Mouse (Mus musculus) embryonic facial prominence, embryonic 14.5 days (tissue): ENCODE measurements around the gene Polr3h. TPM values are rescaled to one million over a fixed set of nuclear protein-coding genes. Genes with fewer than 3 reads are reported as not detected.

Experiments used
- ATAC-seq: fragments of 200-750 bp; cut with Nextera tagmentation; 2 replicates; pipeline ENCODE4 v1.8.0; 2017; ENCODE audit warnings: low read depth, moderate number of reproducible peaks, moderate TSS enrichment
- DNase-seq: peaks from one replicate; pipeline ENCODE4 v3.0.0-alpha.2; 2015; ENCODE audit warnings: low spot score
- H3K27ac ChIP-seq: fragments of 300-500 bp; sonication (generic); replicated peaks from 2 replicates; pipeline ENCODE4 v1.5.1; 2014; ENCODE audit warnings: low read depth, mild to moderate bottlenecking, low read length, moderate library complexity
- H3K27me3 ChIP-seq: fragments of 300-500 bp; sonication (generic); replicated peaks from 2 replicates; pipeline ENCODE4 v1.6.1; 2014; ENCODE audit warnings: low read length; ENCODE audit not compliant: control insufficient read depth, insufficient read depth
- H3K36me3 ChIP-seq: fragments of 300-500 bp; sonication (generic); 2 replicates; pipeline ENCODE4 v1.6.1; 2014; ENCODE audit warnings: low read length, mixed read lengths; ENCODE audit not compliant: control insufficient read depth, insufficient read depth
- H3K4me1 ChIP-seq: fragments of 300-500 bp; sonication (generic); 2 replicates; pipeline ENCODE4 v1.6.1; 2014; ENCODE audit warnings: antibody characterized with exemption, low read length; ENCODE audit not compliant: control insufficient read depth, insufficient read depth
- H3K4me2 ChIP-seq: fragments of 300-500 bp; sonication (generic); 2 replicates; pipeline ENCODE4 v1.6.1; 2014; ENCODE audit warnings: low read depth, mild to moderate bottlenecking, low read length, moderate library complexity, mixed read lengths
- H3K4me3 ChIP-seq: fragments of 300-500 bp; sonication (generic); 2 replicates; pipeline ENCODE4 v1.5.1; 2014; ENCODE audit warnings: low read depth, mild to moderate bottlenecking, low read length
- H3K9ac ChIP-seq: fragments of 300-500 bp; sonication (generic); 2 replicates; pipeline ENCODE4 v1.6.1; 2014; ENCODE audit warnings: low read depth, mild to moderate bottlenecking, low read length, moderate library complexity, mixed read lengths
- H3K9me3 ChIP-seq: fragments of 300-500 bp; sonication (generic); 2 replicates; pipeline ENCODE4 v1.6.1; 2016; ENCODE audit warnings: low read length; ENCODE audit not compliant: control insufficient read depth
- WGBS: fragments of 180-500 bp; shearing (Covaris S2); extraction: QIAGEN DNeasy Blood & Tissue Kit; methylation state at CpG from one replicate; pipeline ENCODE4 v1.1.7; 2014; 5-methylcytosine and 5-hydroxymethylcytosine counted together
- polyA plus RNA-seq: library from polyadenylated mRNA; unstranded; fragments of >200 nt; fragmentation: Nextera tagmentation; extraction: Ambion mirVana; gene quantifications from 2 replicates; pipeline ENCODE4 v1.2.1, GENCODE M21; 2014

Polr3h gene
- polyA plus RNA-seq, 1 experiment from 2014 or later: 70.4 TPM

DNA sequence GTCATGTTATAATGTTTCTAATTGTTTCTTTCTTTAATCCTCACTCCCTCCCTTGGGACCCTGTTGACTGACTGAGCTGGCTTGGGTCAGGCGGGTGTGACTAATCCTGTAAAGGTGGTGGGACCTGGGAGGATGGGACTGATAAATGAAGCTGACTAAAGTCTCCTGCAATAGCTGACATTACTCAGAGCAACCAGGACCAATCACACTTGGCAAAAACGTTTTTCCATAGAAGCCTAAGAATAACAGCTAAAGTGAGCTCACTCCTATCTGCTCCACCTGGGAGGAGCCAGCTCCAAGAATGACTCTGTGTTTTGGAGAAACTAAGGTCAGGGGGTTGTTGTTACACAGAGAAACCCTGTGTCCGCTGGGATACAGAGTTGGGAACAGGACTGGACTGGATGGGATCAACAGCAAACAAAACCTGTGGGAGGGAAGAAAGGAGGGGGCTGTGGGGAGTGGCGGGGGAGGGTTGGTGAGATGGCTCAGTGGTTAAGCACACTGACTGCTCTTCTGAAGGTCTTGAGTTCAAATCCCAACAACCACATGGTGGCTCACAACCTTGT, 39.0 kb upstream of the Polr3h start:
- H3K9me3 ChIP-seq: no peaks in the 10 kb centered on the region
- H3K4me3 ChIP-seq: no peak overlapping the region
- DNase-seq (no peak), ATAC-seq (no peak)
- H3K4me1 ChIP-seq: no peaks in the 10 kb centered on the region
- 45% methylated on average over 4 of the region's 4 CpGs for WGBS
- no peak overlapping the region for H3K4me2 ChIP-seq
- H3K27ac ChIP-seq: no peak overlapping the region
- no peaks in the 10 kb centered on the region for H3K27me3 ChIP-seq
- no peaks in the 10 kb centered on the region for H3K36me3 ChIP-seq
- H3K9ac ChIP-seq: no peak overlapping the region

- Histone ChIP-seq H3K4me3 (no peak overlapping the region), H3K9ac (no peak overlapping the region), H3K27ac (no peak overlapping the region), H3K4me2 (no peak overlapping the region), H3K36me3 (no peaks in the 10 kb centered on the region), H3K27me3 (no peaks in the 10 kb centered on the region), H3K4me1 (no peaks in the 10 kb centered on the region), H3K9me3 (no peaks in the 10 kb centered on the region)
- DNase-seq (no peak), ATAC-seq (no peak)
- WGBS: 59% methylated on average over 1 of the region's 1 CpGs
Measured at GRCm38 (mm10) chr15:81964262-81964661, 38.2 kb upstream of the Polr3h start.

- H3K9me3 ChIP-seq: no peaks in the 10 kb centered on the region
- WGBS: 1% methylated on average over 7 of the region's 8 CpGs
- H3K4me3 ChIP-seq: peak overlapping the region; percentile 63
- H3K4me1 ChIP-seq: no peaks in the 10 kb centered on the region
- H3K4me2 ChIP-seq: peak overlapping the region; percentile 98
- ATAC-seq: no peak
- DNase-seq: no peak
- H3K9ac ChIP-seq: peak overlapping the region; percentile 73; the same call in 1 of the 2 replicates
- H3K36me3 ChIP-seq: peaks cover 2% of the 10 kb centered on the region; the same call in 1 of the 2 replicates
- no peak overlapping the region for H3K27ac ChIP-seq
- no peaks in the 10 kb centered on the region for H3K27me3 ChIP-seq
Measured at GRCm38 (mm10) chr15:81961078-81961451, 35.0 kb upstream of the Polr3h start.

GRCm38 (mm10) chr15:81960171-81961077, 34.4 kb upstream of the Polr3h start, which contains the start of gene Pmm1:
Pmm1 (minus strand) TSS chr15:81960930.
- WGBS: under 1% methylated on average over 64 of the region's 77 CpGs
- Histone ChIP-seq H3K4me2 (peak within 1 kb of the TSS; percentile 98), H3K27ac (peak within 1 kb of the TSS; percentile 81), H3K36me3 (peaks cover 8% of the 10 kb centered on the region; the same call in 1 of the 2 replicates), H3K9ac (peak within 1 kb of the TSS; percentile 73), H3K4me3 (peak within 1 kb of the TSS; percentile 63), H3K9me3 (no peaks in the 10 kb centered on the region), H3K27me3 (no peaks in the 10 kb centered on the region), H3K4me1 (no peaks in the 10 kb centered on the region)
- ATAC-seq: peak; percentile 98
- DNase-seq: peak; percentile 99

- H3K9ac ChIP-seq: no peak overlapping the region
- peaks cover 23% of the 10 kb centered on the region for H3K36me3 ChIP-seq
- DNase-seq: no peak
- no peak overlapping the region for H3K4me3 ChIP-seq
- no peaks in the 10 kb centered on the region for H3K9me3 ChIP-seq
- H3K4me1 ChIP-seq: no peaks in the 10 kb centered on the region
- no peaks in the 10 kb centered on the region for H3K27me3 ChIP-seq
- H3K27ac ChIP-seq: no peak overlapping the region
- 87% methylated on average over 3 of the region's 3 CpGs for WGBS
- H3K4me2 ChIP-seq: no peak overlapping the region
- no peak for ATAC-seq
Measured at GRCm38 (mm10) chr15:81958906-81959305, 32.9 kb upstream of the Polr3h start.

GRCm38 (mm10) chr15:81957598-81957997, 31.6 kb upstream of the Polr3h start:
- 82% methylated on average over 11 of the region's 11 CpGs for WGBS
- Histone ChIP-seq H3K9me3 (no peaks in the 10 kb centered on the region), H3K36me3 (peaks cover 24% of the 10 kb centered on the region), H3K27me3 (no peaks in the 10 kb centered on the region), H3K4me1 (no peaks in the 10 kb centered on the region), H3K4me3 (no peak overlapping the region), H3K9ac (no peak overlapping the region), H3K27ac (no peak overlapping the region), H3K4me2 (no peak overlapping the region)
- DNase-seq (no peak), ATAC-seq (no peak)

GRCm38 (mm10) chr15:81956457-81956856, 30.4 kb upstream of the Polr3h start:
- DNase-seq (no peak), ATAC-seq (no peak)
- no peaks in the 10 kb centered on the region for H3K27me3 ChIP-seq
- H3K4me1 ChIP-seq: no peaks in the 10 kb centered on the region
- H3K4me2 ChIP-seq: no peak overlapping the region
- H3K9me3 ChIP-seq: no peaks in the 10 kb centered on the region
- 52% methylated on average over 8 of the region's 8 CpGs for WGBS
- H3K27ac ChIP-seq: no peak overlapping the region
- peaks cover 29% of the 10 kb centered on the region for H3K36me3 ChIP-seq
- H3K9ac ChIP-seq: no peak overlapping the region
- no peak overlapping the region for H3K4me3 ChIP-seq

DNA sequence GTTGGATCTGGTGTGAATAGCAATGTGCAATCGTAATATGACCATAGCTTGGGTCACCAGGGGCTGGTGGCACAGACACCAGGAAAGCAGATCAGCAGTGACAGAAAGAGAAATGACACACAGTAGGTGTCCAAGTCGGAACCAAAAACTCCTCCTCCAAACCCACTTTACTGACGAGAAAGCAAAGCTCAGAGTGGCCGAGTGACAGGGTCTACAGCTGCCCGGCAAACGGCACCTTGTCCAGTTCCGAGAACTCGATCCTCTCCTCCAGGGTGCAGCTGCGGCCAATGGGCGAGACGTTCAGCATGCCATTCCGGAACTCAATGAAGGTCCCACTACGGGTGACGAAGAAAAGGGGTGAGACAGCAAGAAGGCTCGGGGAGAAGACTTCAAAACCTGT, 29.4 kb upstream of the Polr3h start:
- H3K4me2 ChIP-seq: no peak overlapping the region
- H3K9ac ChIP-seq: no peak overlapping the region
- H3K27ac ChIP-seq: no peak overlapping the region
- H3K4me1 ChIP-seq: no peaks in the 10 kb centered on the region
- H3K4me3 ChIP-seq: no peak overlapping the region
- no peaks in the 10 kb centered on the region for H3K27me3 ChIP-seq
- 88% methylated on average over 15 of the region's 15 CpGs for WGBS
- ATAC-seq (no peak), DNase-seq (no peak)
- peaks cover 34% of the 10 kb centered on the region for H3K36me3 ChIP-seq
- H3K9me3 ChIP-seq: no peaks in the 10 kb centered on the region
